Mouse (Mus musculus) CH12.LX (cell line): ENCODE measurements at regions not wholly inside any gene's neighbourhood (a gene's known extent, or its start where the extent isn't known, plus 50 kb on each side); places are given as distances from the start of the nearest gene placed in this dataset.

Experiments used
- DNase-seq: peaks from one replicate; pipeline ENCODE4 v3.0.0-alpha.2; 2013; ENCODE audit errors: extremely low read depth
- H3K27ac ChIP-seq: 2 replicates; pipeline ENCODE4 v1.5.1; 2012; ENCODE audit warnings: low read depth, mild to moderate bottlenecking, control low read depth, moderate library complexity; ENCODE audit not compliant: insufficient read depth
- H3K27me3 ChIP-seq: replicated peaks from 2 replicates; pipeline ENCODE3; 2012; ENCODE audit warnings: inconsistent platforms
- H3K36me3 ChIP-seq, 2 experiments: replicated peaks in 1 of 2; 2 replicates each; pipeline versions ENCODE3 to v1.6.1; 2012; ENCODE audit warnings: inconsistent platforms in 1 of 2, low read length in 1 of 2, mild to moderate bottlenecking in 1 of 2, mixed read lengths in 1 of 2, moderate library complexity in 1 of 2; ENCODE audit not compliant: control insufficient read depth in 1 of 2, insufficient read depth in 1 of 2
- H3K4me1 ChIP-seq, 2 experiments: 2 replicates each; pipeline ENCODE4 v1.6.1; 2012; ENCODE audit warnings: inconsistent platforms in 1 of 2, moderate library complexity in 1 of 2; ENCODE audit not compliant: insufficient read depth in 2 of 2, control insufficient read depth in 1 of 2
- H3K4me2 ChIP-seq: 2 replicates; pipeline ENCODE4 v1.6.1; 2012; ENCODE audit warnings: low read depth, mild to moderate bottlenecking, control low read depth; ENCODE audit not compliant: poor library complexity, insufficient read depth, severe bottlenecking
- H3K4me3 ChIP-seq, 3 experiments: fragments of 150-350 bp in 1 of 3; sonication (generic) in 1 of 3; replicated peaks in 1 of 3; 2 replicates each; pipeline versions ENCODE3 to v1.5.1; 2011 to 2012; ENCODE audit warnings: low read depth in 2 of 3, low read length in 2 of 3, mild to moderate bottlenecking in 2 of 3, moderate library complexity in 2 of 3, control low read depth in 1 of 3, improper control_type of control experiment in 1 of 3, inconsistent platforms in 1 of 3, mixed read lengths in 1 of 3; ENCODE audit not compliant: poor library complexity in 1 of 3
- H3K79me2 ChIP-seq: replicated peaks from 2 replicates; pipeline ENCODE4 v1.6.1; 2012; ENCODE audit warnings: mild to moderate bottlenecking, moderate library complexity; ENCODE audit not compliant: control insufficient read depth, poor library complexity, insufficient read depth, severe bottlenecking; ENCODE audit errors: extremely low read depth
- H3K9ac ChIP-seq: 2 replicates; pipeline ENCODE4 v1.6.1; 2012; ENCODE audit warnings: low read depth, mild to moderate bottlenecking, control low read depth, moderate library complexity; ENCODE audit not compliant: insufficient read depth
- H3K9me3 ChIP-seq: replicated peaks from 2 replicates; pipeline ENCODE3; 2012; ENCODE audit warnings: low read length, inconsistent platforms, mixed read lengths
- BHLHE40 ChIP-seq: IDR thresholded peaks from 2 replicates; pipeline ENCODE4 v1.6.1; 2011; ENCODE audit warnings: mild to moderate bottlenecking, low read depth, low read length, improper control_type of control experiment
- CHD1 ChIP-seq: IDR thresholded peaks from 2 replicates; pipeline ENCODE4 v1.6.1; 2012; ENCODE audit warnings: low read depth, low read length, improper control_type of control experiment, inconsistent platforms
- CHD2 ChIP-seq: IDR thresholded peaks from 2 replicates; pipeline ENCODE4 v1.6.1; 2011; ENCODE audit warnings: low read length, improper control_type of control experiment
- CTCF ChIP-seq, 2 experiments: IDR thresholded peaks in 1 of 2; conservative IDR thresholded peaks in 1 of 2; 2 replicates each; pipeline ENCODE4 v1.5.1; 2011 to 2012; ENCODE audit warnings: low read depth in 2 of 2, low read length in 2 of 2, improper control_type of control experiment in 1 of 2, inconsistent platforms in 1 of 2, mild to moderate bottlenecking in 1 of 2, moderate library complexity in 1 of 2
- ELF1 ChIP-seq: IDR thresholded peaks from 2 replicates; pipeline ENCODE4 v1.6.1; 2014; ENCODE audit warnings: low read depth, mild to moderate bottlenecking, inconsistent platforms, low read length, improper control_type of control experiment
- HCFC1 ChIP-seq: IDR thresholded peaks from 2 replicates; pipeline ENCODE4 v1.6.1; 2012; ENCODE audit warnings: low read depth, mild to moderate bottlenecking, inconsistent platforms, low read length, improper control_type of control experiment
- IRF4 ChIP-seq: IDR thresholded peaks from 2 replicates; pipeline ENCODE4 v1.6.1; 2014; ENCODE audit warnings: low read depth, mild to moderate bottlenecking, inconsistent platforms, low read length, improper control_type of control experiment
- KAT2A ChIP-seq: IDR thresholded peaks from 2 replicates; pipeline ENCODE4 v1.6.1; 2012; ENCODE audit warnings: low read length, improper control_type of control experiment, inconsistent platforms; ENCODE audit not compliant: insufficient replicate concordance
- MAZ ChIP-seq: IDR thresholded peaks from 2 replicates; pipeline ENCODE4 v1.6.1; 2012; ENCODE audit warnings: low read depth, mild to moderate bottlenecking, inconsistent platforms, low read length, improper control_type of control experiment, moderate library complexity
- MEF2A ChIP-seq: IDR thresholded peaks from 2 replicates; pipeline ENCODE4 v1.6.1; 2014; ENCODE audit warnings: low read depth, mild to moderate bottlenecking, inconsistent platforms, low read length, improper control_type of control experiment, borderline replicate concordance
- NELFE ChIP-seq: IDR thresholded peaks from 2 replicates; pipeline ENCODE4 v1.6.1; 2011; ENCODE audit warnings: low read depth, low read length, improper control_type of control experiment
- PAX5 ChIP-seq: IDR thresholded peaks from 2 replicates; pipeline ENCODE4 v1.6.1; 2012; ENCODE audit warnings: low read length, inconsistent platforms, mixed read lengths
- SMC3 ChIP-seq: IDR thresholded peaks from 2 replicates; pipeline ENCODE4 v1.6.1; 2011; ENCODE audit warnings: low read depth, low read length, improper control_type of control experiment
- TCF12 ChIP-seq: IDR thresholded peaks from 2 replicates; pipeline ENCODE4 v1.6.1; 2014; ENCODE audit warnings: low read depth, mild to moderate bottlenecking, inconsistent platforms, low read length, improper control_type of control experiment
- USF2 ChIP-seq: conservative IDR thresholded peaks from 2 replicates; pipeline ENCODE4 v1.6.1; 2011; ENCODE audit warnings: low read depth, low read length, improper control_type of control experiment
- ZMIZ1 ChIP-seq: IDR thresholded peaks from 2 replicates; pipeline ENCODE4 v1.6.1; 2012; ENCODE audit warnings: low read depth, mild to moderate bottlenecking, inconsistent platforms, low read length, improper control_type of control experiment
- ZNF384 ChIP-seq: IDR thresholded peaks from 2 replicates; pipeline ENCODE4 v1.6.1; 2012; ENCODE audit warnings: low read depth, low read length, improper control_type of control experiment, inconsistent platforms
- dilution Hi-C: fragments of 300-500 bp; cut with MboI; formaldehyde crosslinking; loops from 2 replicates; pipeline ENCODE4 v1.14.3; 2020; ENCODE audit warnings: low sequenced_read_pairs; ENCODE audit not compliant: extremely low pct_unique_long_range_greater_than_20kb, extremely low pct_ligation_motif_present
- in situ Hi-C: fragments of 300-500 bp; cut with MboI; formaldehyde crosslinking; loops from 3 replicates; pipeline ENCODE4 v1.14.3; 2019; ENCODE audit warnings: low sequenced_read_pairs, low pct_ligation_motif_present, low pct_unique_long_range_greater_than_20kb, mixed read lengths

GRCm38 (mm10) chr10:84301561-84301960 is 138.8 kb downstream of the Nuak1 start:
- Histone ChIP-seq H3K27ac (no peak overlapping the region), H3K27me3 (no peaks in the 10 kb centered on the region), H3K79me2 (no peaks in the 10 kb centered on the region), H3K9me3 (no peaks in the 10 kb centered on the region), H3K36me3 (no peaks in the 10 kb centered on the region), H3K4me2 (no peak overlapping the region), H3K4me3 (no peak overlapping the region), H3K4me1 (no peaks in the 10 kb centered on the region), H3K9ac (no peak overlapping the region)
- no peak for DNase-seq
- dilution Hi-C loops (no loop called here), in situ Hi-C loops (no loop called here)
- TF ChIP-seq SMC3 (no peak), ZNF384 (no peak), BHLHE40 (no peak), ZMIZ1 (no peak), KAT2A (no peak), TCF12 (no peak), HCFC1 (no peak), ELF1 (no peak), USF2 (no peak), CTCF (conservative IDR thresholded peaks at IDR 0.05 in 1 of 2, IDR thresholded peaks at IDR 0.05 in 1 of 2; ENCODE audit: low read depth in 2 of 2, low read length in 2 of 2) (no peak), MAZ (no peak), NELFE (no peak)

DNA sequence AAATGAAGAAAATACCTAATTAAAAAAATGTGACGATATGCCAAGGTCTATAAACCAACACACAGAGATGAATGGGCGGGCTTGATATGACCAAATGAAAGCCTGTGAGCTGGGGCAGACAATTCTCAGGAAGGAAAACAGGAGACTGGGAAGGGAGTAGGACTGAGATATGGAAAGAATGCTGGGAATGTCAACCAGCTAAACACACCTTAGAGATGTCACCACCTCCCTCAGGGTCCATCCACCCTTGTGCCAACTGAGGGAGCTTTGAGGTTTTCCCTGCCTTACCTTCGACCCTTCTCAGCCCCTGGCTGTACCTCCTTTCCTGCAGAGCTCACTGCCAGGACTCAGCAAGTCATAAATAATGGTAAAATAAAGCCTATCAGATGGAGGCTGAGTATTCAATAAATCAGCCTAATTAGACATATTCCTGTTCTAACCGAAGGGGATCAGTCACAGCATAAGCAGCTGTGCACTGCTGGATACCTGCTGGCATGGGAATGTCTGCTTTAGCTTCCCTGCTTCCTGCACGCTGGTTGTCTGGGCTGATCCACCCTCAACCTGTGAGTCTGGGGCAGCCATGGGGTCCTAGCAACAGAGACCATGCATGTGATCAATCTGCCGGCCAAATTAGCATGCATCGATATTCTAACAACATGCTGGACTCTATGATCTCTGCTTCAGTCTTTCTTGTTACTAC is 137.4 kb downstream of the Nuak1 start:
- TF ChIP-seq MAZ: no peak
- no peak for TF ChIP-seq HCFC1
- TF ChIP-seq PAX5: no peak
- no peak for TF ChIP-seq IRF4
- TF ChIP-seq NELFE: no peak
- no peak for TF ChIP-seq CHD2
- no peak for TF ChIP-seq CHD1
- TF ChIP-seq MEF2A: no peak
- TF ChIP-seq USF2: no peak
- Histone ChIP-seq H3K9ac (no peak overlapping the region), H3K27me3 (no peaks in the 10 kb centered on the region), H3K27ac (no peak overlapping the region), H3K79me2 (no peaks in the 10 kb centered on the region), H3K4me1 (no peaks in the 10 kb centered on the region), H3K4me3 (no peak overlapping the region), H3K4me2 (no peak overlapping the region), H3K36me3 (no peaks in the 10 kb centered on the region), H3K9me3 (no peaks in the 10 kb centered on the region)
- in situ Hi-C loops: no loop called here
- DNase-seq: no peak
- dilution Hi-C loops: no loop called here
